Mouse (Mus musculus) retina, embryonic 14.5 days (tissue): ENCODE measurements around the gene Tomm22.

Experiments used
- DNase-seq: peaks from one replicate; pipeline ENCODE4 v3.0.0-alpha.2; 2015; ENCODE audit warnings: low spot score

Tomm22 gene

GRCm38 (mm10) chr15:79686046-79686869 lies 15.6 kb downstream of the Tomm22 start:
- DNase-seq = no peak

GRCm38 (mm10) chr15:79687175-79687574 lies 16.5 kb downstream of the Tomm22 start:
- DNase-seq = no peak

- DNase-seq = peak; percentile 91
Measured at GRCm38 (mm10) chr15:79687646-79688267, 17.1 kb downstream of the Tomm22 start, which contains the start of gene Josd1. Josd1 (minus strand) TSS chr15:79687919.

GRCm38 (mm10) chr15:79688268-79688956 lies 17.8 kb downstream of the Tomm22 start:
- no peak for DNase-seq

- no peak for DNase-seq
Measured at GRCm38 (mm10) chr15:79689662-79690425, 19.2 kb downstream of the Tomm22 start.

- peak; percentile 100 for DNase-seq
Measured at GRCm38 (mm10) chr15:79690426-79691022, 19.9 kb downstream of the Tomm22 start, which contains the start of gene Gtpbp1. Gtpbp1 (plus strand) TSS chr15:79690845.

GRCm38 (mm10) chr15:79691023-79691508 lies 20.4 kb downstream of the Tomm22 start:
- DNase-seq = no peak

GRCm38 (mm10) chr15:79692334-79692733 lies 21.7 kb downstream of the Tomm22 start:
- no peak for DNase-seq

GRCm38 (mm10) chr15:79693740-79694139 lies 23.1 kb downstream of the Tomm22 start:
- DNase-seq = no peak

- no peak for DNase-seq
Measured at GRCm38 (mm10) chr15:79694512-79694911, 23.9 kb downstream of the Tomm22 start.

- DNase-seq = no peak
Measured at GRCm38 (mm10) chr15:79695516-79695915, 24.9 kb downstream of the Tomm22 start.

GRCm38 (mm10) chr15:79696508-79696907 lies 25.8 kb downstream of the Tomm22 start:
- no peak for DNase-seq

GRCm38 (mm10) chr15:79697011-79697410 lies 26.4 kb downstream of the Tomm22 start:
- peak; percentile 15 for DNase-seq

- no peak for DNase-seq
Measured at GRCm38 (mm10) chr15:79697558-79698187, 27.0 kb downstream of the Tomm22 start.

GRCm38 (mm10) chr15:79706603-79707214 lies 36.0 kb downstream of the Tomm22 start:
- no peak for DNase-seq

- no peak for DNase-seq
Measured at GRCm38 (mm10) chr15:79708229-79708822, 37.7 kb downstream of the Tomm22 start.

GRCm38 (mm10) chr15:79715646-79716045 lies 45.0 kb downstream of the Tomm22 start:
- no peak for DNase-seq

GRCm38 (mm10) chr15:79716710-79717109 lies 46.0 kb downstream of the Tomm22 start:
- no peak for DNase-seq

GRCm38 (mm10) chr15:79720267-79720666 lies 49.6 kb downstream of the Tomm22 start:
- DNase-seq = no peak

GRCm38 (mm10) chr15:79720796-79721195 lies 50.1 kb downstream of the Tomm22 start:
- no peak for DNase-seq
